Mouse (Mus musculus) lung, embryonic 15.5 days (tissue): Measurements from ENCODE around the gene Map3k10. TPM values are rescaled to one million over a fixed set of nuclear protein-coding genes. Genes with fewer than 3 reads are reported as not detected.
"Not testable (repeated sequence)": the region's sequence is repeated elsewhere in the genome, so short reads cannot be mapped to it uniquely, and the experiment has no call there.

Source experiments
- ATAC-seq: fragments of 200-750 bp; cut with Nextera tagmentation; 2 replicates; pipeline ENCODE4 v1.8.0; 2017; ENCODE audit warnings: moderate number of reproducible peaks, borderline replicate concordance; ENCODE audit not compliant: low FRiP score, low TSS enrichment; ENCODE audit errors: extremely low read depth
- H3K27ac ChIP-seq: fragments of 300-500 bp; sonication (generic); 2 replicates; pipeline ENCODE4 v1.5.1; 2015; ENCODE audit warnings: moderate library complexity, mild to moderate bottlenecking, inconsistent platforms
- H3K27me3 ChIP-seq: fragments of 300-500 bp; sonication (generic); 2 replicates; pipeline ENCODE4 v1.6.1; 2015; ENCODE audit warnings: inconsistent platforms
- H3K36me3 ChIP-seq: fragments of 300-500 bp; sonication (generic); 2 replicates; pipeline ENCODE4 v1.6.1; 2015; ENCODE audit warnings: inconsistent platforms
- H3K4me1 ChIP-seq: fragments of 300-500 bp; sonication (generic); 2 replicates; pipeline ENCODE4 v1.6.1; 2015; ENCODE audit warnings: inconsistent platforms
- H3K4me2 ChIP-seq: fragments of 300-500 bp; sonication (generic); 2 replicates; pipeline ENCODE4 v1.6.1; 2015; ENCODE audit warnings: inconsistent platforms, mild to moderate bottlenecking, moderate library complexity
- H3K4me3 ChIP-seq: fragments of 300-500 bp; sonication (generic); 2 replicates; pipeline ENCODE4 v1.5.1; 2015; ENCODE audit warnings: mild to moderate bottlenecking, inconsistent platforms
- H3K9ac ChIP-seq: fragments of 300-500 bp; sonication (generic); 2 replicates; pipeline ENCODE4 v1.6.1; 2015; ENCODE audit warnings: inconsistent platforms
- H3K9me3 ChIP-seq: fragments of 300-500 bp; sonication (generic); 2 replicates; pipeline ENCODE4 v1.6.1; 2016; ENCODE audit warnings: inconsistent platforms
- WGBS: fragments of 180-500 bp; shearing (Covaris S2); methylation state at CpG from one replicate; pipeline ENCODE4 v1.1.7; 2015; 5-methylcytosine and 5-hydroxymethylcytosine counted together
- polyA plus RNA-seq: library from polyadenylated mRNA; unstranded; fragments of >200 nt; fragmentation: Nextera tagmentation; extraction: Ambion mirVana; gene quantifications from 2 replicates; pipeline ENCODE4 v1.2.1, GENCODE M21; 2015

Map3k10 gene
- polyA plus RNA-seq, 1 experiment from 2014 or later, result 6.9 TPM

- no peaks in the 10 kb centered on the region for H3K36me3 ChIP-seq
- ATAC-seq, result peak; percentile 47; the same call in 1 of the 2 replicates
- 4% methylated on average over 58 of the region's 62 CpGs for WGBS
- H3K9ac ChIP-seq, result no peak within 1 kb of the TSS
- peaks cover 68% of the 10 kb centered on the region for H3K27me3 ChIP-seq
- H3K4me3 ChIP-seq, result peak within 1 kb of the TSS; percentile 22
- no peaks in the 10 kb centered on the region for H3K9me3 ChIP-seq
- H3K27ac ChIP-seq, result no peak within 1 kb of the TSS
- H3K4me1 ChIP-seq, result peaks cover 11% of the 10 kb centered on the region; the same call in 1 of the 2 replicates
- H3K4me2 ChIP-seq, result peak within 1 kb of the TSS; percentile 50
Measured at GRCm38 (mm10) chr7:27653681-27654437, 20.5 kb downstream of the Map3k10 start, which contains the start of gene Ttc9b. TSS of gene Ttc9b (plus strand) at chr7:27653915.

GRCm38 (mm10) chr7:27650949-27651348, 23.4 kb downstream of the Map3k10 start:
- H3K9me3 ChIP-seq, result no peaks in the 10 kb centered on the region
- peak overlapping the region; percentile 26 for H3K4me2 ChIP-seq
- H3K4me1 ChIP-seq, result peaks cover 11% of the 10 kb centered on the region; the same call in 1 of the 2 replicates
- no peak overlapping the region for H3K9ac ChIP-seq
- H3K36me3 ChIP-seq, result no peaks in the 10 kb centered on the region
- no peak overlapping the region for H3K27ac ChIP-seq
- H3K27me3 ChIP-seq, result peaks cover 40% of the 10 kb centered on the region
- 0 out of 2 replicates have a peak overlapping the region, but pooled peaks have one; percentile 9 for H3K4me3 ChIP-seq
- 4% methylated on average over 10 of the region's 10 CpGs for WGBS
- no peak for ATAC-seq

DNA sequence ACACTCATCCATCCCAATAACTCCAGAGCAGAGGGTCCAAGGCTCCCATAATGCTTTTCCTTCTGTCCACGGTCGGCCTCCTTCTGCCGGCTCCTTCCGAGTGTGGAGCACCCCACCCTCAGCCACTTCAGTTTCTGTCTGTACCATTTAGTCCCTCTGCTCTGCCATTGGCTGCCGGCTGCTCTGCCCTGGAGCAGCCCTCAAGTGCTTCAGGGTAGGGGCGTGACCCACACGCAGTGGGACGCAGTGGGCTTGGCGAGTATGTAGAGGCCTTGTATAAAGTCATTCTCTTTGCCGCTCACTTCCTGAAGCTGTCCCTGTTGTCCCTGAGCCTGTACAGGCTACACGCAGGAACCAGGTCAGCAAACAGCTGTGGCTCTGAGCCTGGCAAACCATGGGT, 24.7 kb downstream of the Map3k10 start:
- no peak; the same call in 1 of the 2 replicates for ATAC-seq
- Histone ChIP-seq H3K9me3 (no peaks in the 10 kb centered on the region), H3K9ac (no peak overlapping the region), H3K4me3 (no peak overlapping the region), H3K27me3 (peaks cover 27% of the 10 kb centered on the region), H3K36me3 (no peaks in the 10 kb centered on the region), H3K4me1 (peaks cover 11% of the 10 kb centered on the region; the same call in 1 of the 2 replicates), H3K4me2 (no peak overlapping the region), H3K27ac (no peak overlapping the region)
- WGBS, result 71% methylated on average over 11 of the region's 11 CpGs

DNA sequence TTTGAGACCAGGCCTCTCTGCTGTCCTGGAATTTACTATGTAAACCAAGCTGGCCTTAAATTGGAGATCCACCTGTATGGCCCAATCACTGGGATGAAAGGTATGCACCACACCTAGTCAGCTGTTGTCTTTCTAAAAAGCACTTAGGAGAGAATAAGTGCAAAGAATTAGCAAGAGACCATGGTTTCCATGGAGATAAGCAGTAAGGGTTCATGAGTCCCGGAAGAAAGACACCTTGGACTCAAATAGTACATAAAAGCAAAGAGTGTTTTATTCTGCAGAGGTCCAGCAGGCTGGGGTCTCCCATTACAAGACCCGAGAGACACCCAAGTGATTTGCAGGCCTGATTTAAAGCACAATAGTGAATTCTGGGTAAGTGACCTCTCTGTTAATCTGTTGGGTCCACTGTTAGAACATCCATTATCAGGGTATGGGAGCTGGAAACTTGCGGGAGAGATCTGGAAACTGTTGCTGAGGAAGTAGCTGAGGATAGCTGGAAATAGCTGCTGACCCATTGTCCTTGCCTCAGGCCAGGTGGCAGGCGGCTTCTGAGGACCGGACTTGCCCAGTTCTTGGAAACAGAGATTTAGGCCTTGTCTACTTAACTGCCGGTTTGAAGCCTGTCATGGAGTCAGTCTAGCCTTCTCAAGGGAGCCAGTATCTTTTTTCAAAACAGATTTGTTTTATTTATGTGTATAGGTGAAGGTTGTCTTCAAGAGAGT, 27.0 kb downstream of the Map3k10 start:
- no peak overlapping the region for H3K9ac ChIP-seq
- H3K4me3 ChIP-seq, result no peak overlapping the region
- H3K4me1 ChIP-seq, result 0 out of 2 replicates have a peak, but pooled peaks cover 6% of the 10 kb centered on the region

GRCm38 (mm10) chr7:27646516-27646915, 27.9 kb downstream of the Map3k10 start:
- Histone ChIP-seq H3K4me3 (no peak overlapping the region), H3K27ac (no peak overlapping the region), H3K36me3 (no peaks in the 10 kb centered on the region), H3K9ac (no peak overlapping the region), H3K4me1 (0 out of 2 replicates have a peak, but pooled peaks cover 6% of the 10 kb centered on the region), H3K27me3 (no peaks in the 10 kb centered on the region), H3K9me3 (no peaks in the 10 kb centered on the region), H3K4me2 (no peak overlapping the region)
- WGBS, result 80% methylated on average over 7 of the region's 7 CpGs
- ATAC-seq, result no peak

More for the DNA sequence above, 27.0 kb downstream of the Map3k10 start:
- Histone ChIP-seq H3K27ac (no peak overlapping the region), H3K4me2 (no peak overlapping the region), H3K36me3 (no peaks in the 10 kb centered on the region), H3K27me3 (peaks cover 5% of the 10 kb centered on the region), H3K9me3 (no peaks in the 10 kb centered on the region)
- no peak for ATAC-seq
- 75% methylated on average over 6 of the region's 6 CpGs for WGBS

DNA sequence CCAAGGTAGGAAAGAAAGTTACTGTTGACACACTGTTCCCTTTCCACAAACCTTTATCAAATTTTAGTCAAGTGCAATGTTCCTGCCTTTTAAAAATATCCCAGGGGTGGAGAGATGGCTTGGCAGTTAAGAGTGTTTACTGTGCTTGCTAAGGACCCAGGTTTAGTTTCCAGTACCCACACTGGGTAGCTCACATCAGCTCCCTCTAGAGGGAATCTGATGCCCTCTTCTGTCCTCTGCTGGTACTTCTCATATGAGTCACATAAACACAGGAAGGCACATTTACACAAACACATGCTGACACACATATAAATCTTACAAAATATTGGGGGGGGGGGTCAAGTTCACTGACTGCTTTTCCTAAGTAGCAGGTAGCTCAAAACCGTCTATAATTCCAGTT, 29.9 kb downstream of the Map3k10 start:
- no peak overlapping the region for H3K4me3 ChIP-seq
- WGBS, result 42% methylated on average over 1 of the region's 1 CpGs
- no peaks in the 10 kb centered on the region for H3K9me3 ChIP-seq
- no peak for ATAC-seq
- H3K4me2 ChIP-seq, result no peak overlapping the region
- no peak overlapping the region for H3K27ac ChIP-seq
- no peaks in the 10 kb centered on the region for H3K27me3 ChIP-seq
- no peaks in the 10 kb centered on the region for H3K36me3 ChIP-seq
- no peak overlapping the region for H3K9ac ChIP-seq
- H3K4me1 ChIP-seq, result no peaks in the 10 kb centered on the region

DNA sequence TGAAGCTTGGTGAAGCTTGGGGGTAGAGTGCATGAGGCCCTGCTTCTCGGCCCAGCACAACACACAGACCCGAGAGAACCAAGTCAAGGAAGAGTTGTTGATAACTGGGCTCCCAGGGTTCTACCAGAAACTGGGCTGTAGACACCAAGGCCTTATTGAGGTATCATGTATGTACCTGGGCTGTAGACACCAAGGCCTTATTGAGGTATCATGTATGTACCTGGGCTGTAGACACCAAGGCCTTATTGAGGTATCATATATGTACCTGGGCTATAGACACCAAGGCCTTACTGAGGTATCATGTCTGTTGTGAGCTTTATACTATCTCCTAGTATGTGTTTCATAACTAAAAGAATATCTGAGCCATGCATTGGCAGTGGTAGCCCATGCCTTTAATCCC, 39.3 kb downstream of the Map3k10 start:
- H3K27ac ChIP-seq, H3K4me3 ChIP-seq, H3K9ac ChIP-seq, H3K27me3 ChIP-seq, H3K4me1 ChIP-seq, H3K4me2 ChIP-seq, H3K9me3 ChIP-seq, ATAC-seq: not testable (repeated sequence)
- peaks cover 58% of the 10 kb centered on the region for H3K36me3 ChIP-seq
- WGBS, result 100% methylated on average over 2 of the region's 2 CpGs

GRCm38 (mm10) chr7:27634691-27635090, 39.7 kb downstream of the Map3k10 start:
- no peak overlapping the region for H3K4me2 ChIP-seq
- no peak overlapping the region for H3K4me3 ChIP-seq
- H3K36me3 ChIP-seq, result peaks cover 61% of the 10 kb centered on the region
- WGBS, result 93% methylated on average over 6 of the region's 6 CpGs
- no peak overlapping the region for H3K27ac ChIP-seq
- no peaks in the 10 kb centered on the region for H3K9me3 ChIP-seq
- no peaks in the 10 kb centered on the region for H3K4me1 ChIP-seq
- H3K27me3 ChIP-seq, result no peaks in the 10 kb centered on the region
- no peak for ATAC-seq
- no peak overlapping the region for H3K9ac ChIP-seq

DNA sequence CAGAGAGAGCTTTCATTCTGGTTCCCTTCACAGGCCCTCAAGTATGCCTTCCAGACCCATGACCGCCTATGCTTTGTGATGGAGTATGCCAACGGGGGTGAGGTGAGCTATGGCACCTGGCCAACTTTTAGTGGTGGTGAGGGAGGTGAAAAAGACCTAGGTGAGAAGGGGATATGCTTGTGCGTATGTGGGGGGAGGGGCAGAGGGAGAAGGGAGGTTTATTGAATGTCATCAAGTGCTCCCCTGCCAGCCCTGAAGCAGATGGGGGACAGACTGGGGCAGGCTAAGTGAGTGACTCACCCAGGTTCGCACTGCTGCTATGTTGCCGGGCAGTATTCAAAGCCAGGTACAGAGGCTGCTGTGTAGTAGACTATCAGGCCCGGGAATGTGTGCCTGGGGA, 41.2 kb downstream of the Map3k10 start:
- ATAC-seq, result no peak
- no peak overlapping the region for H3K9ac ChIP-seq

GRCm38 (mm10) chr7:27631439-27631838, 43.0 kb downstream of the Map3k10 start:
- no peak overlapping the region for H3K4me2 ChIP-seq
- no peaks in the 10 kb centered on the region for H3K9me3 ChIP-seq
- H3K27ac ChIP-seq, result no peak overlapping the region
- H3K4me1 ChIP-seq, result no peaks in the 10 kb centered on the region
- no peak overlapping the region for H3K4me3 ChIP-seq
- peaks cover 80% of the 10 kb centered on the region for H3K36me3 ChIP-seq
- WGBS, result 93% methylated on average over 4 of the region's 4 CpGs
- no peak for ATAC-seq
- no peaks in the 10 kb centered on the region for H3K27me3 ChIP-seq
- H3K9ac ChIP-seq, result no peak overlapping the region

More for the DNA sequence above, 41.2 kb downstream of the Map3k10 start:
- Histone ChIP-seq H3K4me3 (no peak overlapping the region), H3K4me2 (no peak overlapping the region), H3K9me3 (no peaks in the 10 kb centered on the region), H3K27ac (no peak overlapping the region), H3K4me1 (no peaks in the 10 kb centered on the region), H3K27me3 (no peaks in the 10 kb centered on the region), H3K36me3 (peaks cover 76% of the 10 kb centered on the region)
- WGBS, result 85% methylated on average over 6 of the region's 6 CpGs

- not testable (repeated sequence) for H3K9me3 ChIP-seq, ATAC-seq, H3K27me3 ChIP-seq, H3K27ac ChIP-seq, H3K4me3 ChIP-seq, H3K4me1 ChIP-seq, H3K9ac ChIP-seq, H3K4me2 ChIP-seq
- H3K36me3 ChIP-seq, result peaks cover 66% of the 10 kb centered on the region
- 87% methylated on average over 7 of the region's 7 CpGs for WGBS
Measured at GRCm38 (mm10) chr7:27628816-27629215, 45.6 kb downstream of the Map3k10 start.

GRCm38 (mm10) chr7:27628190-27628589, 46.2 kb downstream of the Map3k10 start:
- H3K27me3 ChIP-seq, result no peaks in the 10 kb centered on the region
- H3K4me2 ChIP-seq, result no peak overlapping the region
- H3K4me1 ChIP-seq, result no peaks in the 10 kb centered on the region
- H3K9ac ChIP-seq, result no peak overlapping the region
- WGBS, result 93% methylated on average over 6 of the region's 6 CpGs
- H3K27ac ChIP-seq, result no peak overlapping the region
- no peak overlapping the region for H3K4me3 ChIP-seq
- H3K36me3 ChIP-seq, result peaks cover 61% of the 10 kb centered on the region
- ATAC-seq, result no peak
- H3K9me3 ChIP-seq, result no peaks in the 10 kb centered on the region
